Mouse (Mus musculus): Measurements from ENCODE around the gene Gm20388.

Gm20388 gene

DNA sequence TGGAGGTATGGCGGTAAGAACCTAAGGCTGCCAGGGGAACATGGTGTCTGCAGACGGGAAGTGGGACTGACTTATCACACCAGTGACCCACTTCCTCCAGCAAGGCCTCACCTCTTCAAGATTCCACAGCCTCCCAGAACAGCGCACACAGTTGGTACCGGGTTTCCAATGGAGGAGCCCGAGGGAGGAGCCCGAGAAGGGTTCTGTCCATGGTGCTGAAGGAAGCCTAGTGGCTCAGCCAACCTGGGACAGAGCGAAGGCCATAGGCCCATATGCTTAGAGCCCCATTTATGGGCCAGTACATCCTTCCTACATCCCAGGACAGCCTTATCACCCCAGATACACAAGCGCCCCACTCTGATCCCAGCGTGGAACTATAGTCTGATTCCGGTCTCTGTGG, 1850.8 kb downstream of the Gm20388 start:
- DNase-seq (ENCODE audit: low spot score in 2 of 2), result no peak

DNA sequence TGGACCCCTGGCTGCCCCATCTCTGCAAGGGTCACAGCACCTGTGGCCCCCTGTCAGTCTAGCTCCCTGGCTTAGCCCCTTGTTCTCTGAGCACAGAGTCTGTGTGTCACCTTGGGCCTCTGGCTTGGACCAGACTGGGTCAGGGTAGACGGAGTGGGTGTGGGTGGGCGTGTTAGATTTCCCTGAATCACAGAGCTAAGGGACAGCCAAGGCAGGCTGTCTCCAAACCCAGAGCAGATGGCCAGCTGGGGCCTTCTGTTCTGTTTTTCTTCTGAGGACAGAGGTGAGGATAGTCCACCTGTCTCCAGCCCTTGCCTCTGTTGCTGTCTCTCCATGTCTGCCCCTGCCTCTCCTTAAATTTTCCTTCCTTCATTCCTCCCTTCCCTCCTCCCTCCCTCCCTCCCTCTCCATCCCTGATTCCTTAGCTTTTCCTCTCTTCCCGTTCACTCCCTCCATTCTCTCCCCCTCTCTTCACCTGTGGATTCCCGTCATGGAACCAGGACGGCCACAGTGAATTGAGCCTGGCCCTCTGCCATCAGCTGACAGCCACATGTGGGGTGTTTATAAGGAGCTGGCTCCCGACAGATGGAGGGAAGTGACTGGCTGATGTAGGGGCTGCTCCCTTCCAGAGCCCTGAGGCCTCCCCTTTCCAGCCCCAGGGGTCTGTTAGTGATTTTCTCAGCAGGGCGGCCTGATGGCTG, 1852.5 kb downstream of the Gm20388 start:
- DNase-seq (ENCODE audit: low spot score in 2 of 2), result no peak

DNA sequence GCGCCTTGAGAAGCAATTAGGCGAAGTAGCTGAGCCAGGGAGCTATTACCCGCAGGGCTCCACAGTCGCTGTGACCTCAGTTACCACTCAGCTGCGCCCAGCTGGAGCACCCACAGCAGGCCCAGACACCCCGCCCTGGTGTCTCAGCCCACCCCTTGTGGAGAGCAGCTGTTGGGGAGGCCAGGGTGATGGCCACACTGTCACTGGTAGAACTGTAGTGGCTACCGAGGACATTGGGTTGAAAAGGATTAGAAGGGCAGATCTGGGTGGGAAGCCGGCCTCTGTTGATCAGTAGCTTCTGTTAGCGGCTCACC, 1853.0 kb downstream of the Gm20388 start:
- DNase-seq (ENCODE audit: low spot score in 2 of 2), result no peak

- no peak for DNase-seq (ENCODE audit: low spot score in 2 of 2)
Observed at GRCm38 (mm10) chr8:121765594-121766138, 1855.0 kb downstream of the Gm20388 start.

DNA sequence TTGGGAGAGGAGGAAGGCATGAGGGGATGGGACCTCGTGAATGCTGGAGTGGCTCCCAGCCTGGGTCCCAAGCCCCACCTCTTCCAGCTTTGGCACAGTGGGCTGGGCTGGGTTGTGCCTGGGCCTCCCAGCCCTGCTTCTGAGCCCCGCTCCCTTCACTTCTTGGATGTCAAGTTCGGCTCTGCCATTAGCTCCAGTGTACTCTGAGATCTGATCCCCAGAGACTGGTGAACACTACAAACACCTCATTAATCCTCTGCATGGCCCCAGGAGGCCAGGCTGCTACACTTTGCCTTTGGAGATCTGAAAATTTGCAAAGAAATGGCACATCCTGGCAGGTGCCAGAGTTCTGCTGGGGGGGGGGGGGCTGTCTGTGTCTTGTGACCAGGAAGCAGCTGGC, 1858.5 kb downstream of the Gm20388 start:
- DNase-seq (ENCODE audit: low spot score in 2 of 2), result no peak

GRCm38 (mm10) chr8:121769621-121770020, 1859.0 kb downstream of the Gm20388 start:
- no peak for DNase-seq (ENCODE audit: low spot score in 2 of 2)

- DNase-seq (ENCODE audit: low spot score in 2 of 2), result no peak
Observed at GRCm38 (mm10) chr8:121770845-121771752, 1860.5 kb downstream of the Gm20388 start.

- no peak for DNase-seq (ENCODE audit: low spot score in 2 of 2)
Observed at GRCm38 (mm10) chr8:121773876-121774275, 1863.2 kb downstream of the Gm20388 start.

DNA sequence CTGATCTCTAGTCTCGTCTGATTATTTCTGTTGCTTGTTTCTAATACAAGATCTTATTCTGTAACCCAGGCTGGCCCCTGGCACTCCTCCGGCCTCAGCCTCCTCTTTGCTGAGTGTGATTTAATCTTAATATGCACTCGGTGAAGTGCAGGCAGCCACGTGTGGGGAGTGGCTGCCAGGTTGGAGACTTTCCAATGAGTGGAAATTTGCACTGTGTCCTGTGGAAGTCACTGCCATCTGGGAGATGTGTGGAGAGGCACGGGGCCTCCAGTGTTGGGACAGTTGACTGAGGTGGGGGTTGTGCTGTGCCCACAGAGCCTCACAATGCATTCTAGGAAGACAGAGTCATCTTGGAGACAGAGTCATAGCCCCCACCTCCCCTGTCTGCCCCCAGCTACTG, 1871.9 kb downstream of the Gm20388 start:
- DNase-seq (ENCODE audit: low spot score in 2 of 2), result no peak

- no peak for DNase-seq (ENCODE audit: low spot score in 2 of 2)
Observed at GRCm38 (mm10) chr8:121786542-121786941, 1875.9 kb downstream of the Gm20388 start.

DNA sequence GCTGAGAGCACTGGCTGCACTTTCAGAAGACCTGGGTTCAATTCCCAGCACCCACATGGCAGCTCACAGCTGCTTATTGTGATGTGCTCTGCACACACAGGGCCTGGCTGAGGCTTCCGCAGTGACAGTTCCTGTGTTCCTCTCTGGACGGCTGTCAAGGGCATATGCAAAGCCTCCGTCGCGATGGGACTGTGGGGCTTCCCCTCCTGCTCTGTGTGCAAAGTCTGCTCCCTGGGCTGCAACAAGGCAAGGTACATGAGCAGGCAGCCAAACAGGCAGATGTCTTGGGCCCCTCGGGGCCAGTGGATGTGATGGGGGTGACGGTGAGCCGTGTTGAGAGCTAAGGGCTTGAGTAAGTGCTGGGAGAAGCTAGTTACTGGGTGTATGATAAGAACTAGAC, 1878.1 kb downstream of the Gm20388 start:
- no peak for DNase-seq (ENCODE audit: low spot score in 2 of 2)

DNA sequence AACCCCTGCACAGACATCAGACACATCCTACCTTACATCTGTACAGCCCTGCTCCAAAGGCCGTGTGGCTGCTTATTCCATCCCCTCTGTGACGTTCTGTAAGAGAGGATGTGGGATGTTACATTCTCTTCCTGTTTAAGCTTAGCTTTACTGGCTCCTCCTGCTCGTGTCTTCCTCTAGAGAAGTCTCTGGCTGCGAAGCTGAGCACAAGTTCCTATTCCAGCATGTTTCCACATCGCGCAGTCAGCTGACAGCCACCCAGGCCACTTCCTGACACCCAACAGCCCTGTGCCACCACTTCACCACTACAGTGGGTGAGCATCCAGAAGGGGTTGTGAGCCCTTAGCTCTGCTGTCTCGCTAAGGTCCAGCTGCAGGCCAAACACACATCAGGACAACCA, 1881.5 kb downstream of the Gm20388 start:
- DNase-seq (ENCODE audit: low spot score in 2 of 2), result no peak

DNA sequence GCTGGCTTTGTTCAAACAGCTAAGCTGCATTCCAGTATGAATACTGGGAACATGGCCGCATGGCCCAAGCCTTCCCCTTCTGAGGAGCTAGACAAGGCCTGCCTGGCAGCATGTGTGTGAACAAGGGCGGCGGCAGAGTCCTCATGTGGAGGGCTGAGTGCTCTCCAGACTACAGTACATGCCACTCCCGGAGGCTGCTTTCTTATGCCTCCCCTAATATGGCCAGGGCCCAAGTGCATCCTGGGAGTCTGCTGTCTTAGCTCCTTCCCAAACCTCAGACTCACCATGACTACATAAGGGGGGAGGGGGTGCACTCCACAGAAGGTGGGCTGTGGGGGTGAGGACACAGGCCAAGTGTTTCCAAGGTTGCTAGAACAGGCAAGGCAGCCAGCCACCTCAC, 1882.0 kb downstream of the Gm20388 start:
- DNase-seq (ENCODE audit: low spot score in 2 of 2), result no peak

- no peak for DNase-seq (ENCODE audit: low spot score in 2 of 2)
Observed at GRCm38 (mm10) chr8:121794151-121794550, 1883.5 kb downstream of the Gm20388 start.

DNA sequence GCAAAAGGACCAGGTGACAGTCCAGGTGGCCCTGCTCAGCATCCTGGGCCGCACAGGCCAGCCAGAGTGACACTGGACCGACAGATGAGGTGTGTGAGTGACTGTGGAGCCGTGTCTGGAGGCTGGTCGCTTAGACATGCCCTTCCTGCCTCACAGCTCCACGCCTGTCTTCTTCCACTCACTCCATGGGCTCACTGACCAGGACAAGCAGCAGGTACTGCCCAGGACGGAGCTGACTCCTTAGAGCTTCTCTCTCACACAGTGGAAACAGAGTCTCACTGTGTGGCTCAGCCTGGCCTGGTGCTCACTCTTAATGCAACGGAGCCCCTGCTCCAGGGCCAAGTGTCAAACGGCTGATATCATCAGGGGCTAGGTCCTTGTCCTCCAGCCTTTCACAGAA, 1884.8 kb downstream of the Gm20388 start:
- no peak for DNase-seq (ENCODE audit: low spot score in 2 of 2)

- DNase-seq (ENCODE audit: low spot score in 2 of 2), result no peak
Observed at GRCm38 (mm10) chr8:121796406-121796805, 1885.8 kb downstream of the Gm20388 start.

DNA sequence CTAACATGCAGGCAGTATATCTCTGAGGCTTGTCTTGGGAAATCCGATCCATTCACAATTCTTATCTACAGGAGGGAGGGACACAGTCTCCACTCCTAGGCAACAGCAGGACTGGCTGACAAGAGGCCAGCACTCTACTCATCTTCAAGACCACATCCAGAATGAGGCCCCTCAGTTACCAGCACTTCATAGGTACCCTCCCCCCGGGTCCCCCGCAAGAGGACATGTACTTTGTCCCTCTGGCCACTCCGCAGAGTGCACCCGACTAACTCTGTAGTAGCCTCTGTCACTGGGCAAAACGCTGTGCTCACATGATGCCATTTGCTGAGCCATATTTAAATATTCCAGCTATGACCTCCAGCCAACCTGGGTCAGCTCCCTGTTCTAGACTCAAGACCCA, 1887.8 kb downstream of the Gm20388 start:
- no peak for DNase-seq (ENCODE audit: low spot score in 2 of 2)

- no peak for DNase-seq (ENCODE audit: low spot score in 2 of 2)
Observed at GRCm38 (mm10) chr8:121804829-121805228, 1894.2 kb downstream of the Gm20388 start.

DNA sequence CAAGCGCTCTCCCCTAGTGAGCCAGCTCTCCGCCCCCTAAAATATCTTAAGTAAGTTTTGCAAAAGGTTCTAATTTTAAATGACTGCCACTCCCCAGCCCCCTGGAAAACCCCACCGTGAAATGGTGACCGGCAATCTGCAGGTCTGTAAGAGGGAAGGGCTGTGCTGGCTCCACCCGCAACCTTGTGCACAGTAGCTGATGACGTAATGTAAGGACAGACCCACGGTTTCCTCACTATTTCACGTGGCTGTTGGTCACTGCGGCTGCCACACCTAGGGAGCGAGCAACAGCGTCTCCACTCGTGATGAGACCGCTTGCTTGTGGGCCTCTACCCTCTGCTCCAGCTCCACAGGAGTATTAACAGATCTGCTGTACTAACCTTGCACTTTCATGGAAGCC, 1895.5 kb downstream of the Gm20388 start:
- no peak for DNase-seq (ENCODE audit: low spot score in 2 of 2)

DNA sequence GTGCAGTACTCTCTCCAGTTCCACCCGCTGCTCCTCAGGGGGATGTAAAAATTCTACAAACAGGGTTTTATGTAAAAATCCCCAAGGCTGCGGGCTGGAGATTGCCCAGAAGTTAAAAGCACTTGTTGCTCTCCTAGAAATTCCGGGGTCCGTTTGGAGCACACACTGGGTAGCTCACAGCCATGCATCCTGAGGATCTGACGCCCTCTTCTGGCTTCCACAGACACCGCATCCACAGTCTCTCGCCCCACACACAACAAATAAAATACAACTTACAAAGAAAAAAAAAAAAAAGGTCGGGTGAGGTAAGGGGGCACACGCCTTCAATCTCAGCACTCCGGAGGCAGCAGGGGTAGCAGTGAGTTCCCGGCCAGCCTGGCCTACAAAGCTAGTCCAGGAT, 1897.4 kb downstream of the Gm20388 start:
- DNase-seq (ENCODE audit: low spot score in 2 of 2), result no peak

DNA sequence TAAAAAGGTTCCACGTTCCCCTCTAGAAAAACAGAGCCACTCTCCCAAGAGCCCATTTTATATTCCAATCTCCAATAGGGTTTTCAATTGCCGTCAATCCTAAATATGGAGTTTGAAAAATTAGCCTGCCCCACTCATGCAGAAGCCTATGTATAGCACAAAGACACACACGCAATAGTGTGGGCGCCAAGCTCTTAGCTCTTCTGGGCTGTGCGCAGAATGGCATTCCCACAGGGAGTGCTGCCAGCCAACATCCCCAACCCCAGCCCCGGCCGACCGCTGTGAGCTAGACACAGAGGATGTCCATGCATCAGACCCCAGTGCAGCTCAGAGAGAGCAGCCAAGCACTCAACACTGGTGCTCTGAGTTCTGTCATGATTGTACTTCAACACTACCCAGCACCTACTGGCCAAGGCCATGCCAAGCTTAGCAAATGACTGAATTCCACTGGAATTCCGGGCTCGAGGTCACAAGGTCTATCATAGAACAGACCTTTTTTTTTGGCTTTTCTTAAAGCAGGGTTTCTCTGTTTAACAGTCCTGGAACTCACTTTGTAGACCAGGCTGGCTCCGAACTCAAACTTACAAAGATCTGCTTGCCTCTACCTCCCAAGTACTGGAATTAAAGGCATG, 1899.0 kb downstream of the Gm20388 start:
- DNase-seq (ENCODE audit: low spot score in 2 of 2), result no peak

GRCm38 (mm10) chr8:121811502-121811901, 1900.9 kb downstream of the Gm20388 start:
- no peak for DNase-seq (ENCODE audit: low spot score in 2 of 2)

Data from frontal cortex, postnatal 25 days (tissue).